Mouse (Mus musculus): ENCODE results near the gene Fads6. TPM values are rescaled to one million over a fixed set of nuclear protein-coding genes. Genes with fewer than 3 reads are reported as not detected.

Gene Fads6
- total RNA-seq, 1 experiment, result 2.1 TPM

GRCm38 (mm10) chr11:115276780-115277603 lies 20.5 kb downstream of the Fads6 start, which contains the start of gene Fdxr:
Gene Fdxr (minus strand): TSS chr11:115277050.
- TF ChIP-seq MAFK (IDR thresholded peaks at IDR 0.05; ENCODE audit: insufficient read depth, low read depth, low read length), result no peak
- TF ChIP-seq ZC3H11A (IDR thresholded peaks at IDR 0.05; ENCODE audit: borderline replicate concordance, low read depth, low read length), result peak; percentile 7; the same call in 1 of the 2 replicates
- peak; percentile 46; the same call in 1 of the 2 replicates for TF ChIP-seq HCFC1 (IDR thresholded peaks at IDR 0.05; ENCODE audit: borderline replicate concordance, insufficient read depth, low read length)
- TF ChIP-seq CHD2 (IDR thresholded peaks at IDR 0.05; ENCODE audit: low read depth, low read length), result peak; percentile 83
- Histone ChIP-seq H3K4me1 (ENCODE audit: control insufficient read depth in 2 of 2, insufficient read depth in 2 of 2, low read length in 2 of 2, poor library complexity in 1 of 2) (peaks cover 2% of the 10 kb centered on the region in 2 experiments; a peak in 3 of 4 replicates), H3K36me3 (ENCODE audit: control insufficient read depth, insufficient read depth, low read length, poor library complexity, severe bottlenecking) (no peaks in the 10 kb centered on the region), H3K4me3 (ENCODE audit: insufficient read depth in 1 of 2, low read depth in 1 of 2, low read length in 2 of 2, poor library complexity in 1 of 2, severe bottlenecking in 1 of 2) (peak within 1 kb of the TSS; percentile 77 to 96), H3K27ac (ENCODE audit: insufficient read depth, low read depth, low read length, poor library complexity, severe bottlenecking) (no peak within 1 kb of the TSS; the same call in 1 of the 2 replicates), H3K9me3 (ENCODE audit: control insufficient read depth, insufficient read depth, low read depth, low read length) (no peaks in the 10 kb centered on the region), H3K9ac (ENCODE audit: insufficient read depth, low read depth, low read length, poor library complexity, severe bottlenecking) (peak within 1 kb of the TSS; percentile 79)
- DNase-seq (ENCODE audit: low read depth, low spot score), result peak; percentile 100
- in situ Hi-C loops (cut with MboI; ENCODE audit: low sequenced_read_pairs in 2 of 2, unreplicated experiment in 2 of 2), result no loop called here

GRCm38 (mm10) chr11:115275954-115276353 lies 21.5 kb downstream of the Fads6 start:
- no peak for TF ChIP-seq ZNF384 (IDR thresholded peaks at IDR 0.05; ENCODE audit: low read depth, low read length)
- no peak for TF ChIP-seq MAFK (IDR thresholded peaks at IDR 0.05; ENCODE audit: insufficient read depth, low read depth, low read length)
- no peak for TF ChIP-seq CHD2 (IDR thresholded peaks at IDR 0.05; ENCODE audit: low read depth, low read length)
- TF ChIP-seq ZC3H11A (IDR thresholded peaks at IDR 0.05; ENCODE audit: borderline replicate concordance, low read depth, low read length), result no peak
- TF ChIP-seq HCFC1 (IDR thresholded peaks at IDR 0.05; ENCODE audit: borderline replicate concordance, insufficient read depth, low read length), result no peak
- DNase-seq (ENCODE audit: low read depth, low spot score), result no peak
- Histone ChIP-seq H3K36me3 (ENCODE audit: control insufficient read depth, insufficient read depth, low read length, poor library complexity, severe bottlenecking) (0 out of 2 replicates have a peak, but pooled peaks cover 3% of the 10 kb centered on the region), H3K27ac (ENCODE audit: insufficient read depth, low read depth, low read length, poor library complexity, severe bottlenecking) (no peak overlapping the region), H3K4me3 (ENCODE audit: insufficient read depth in 1 of 2, low read depth in 1 of 2, low read length in 2 of 2, poor library complexity in 1 of 2, severe bottlenecking in 1 of 2) (peak overlapping the region; percentile 77 to 96), H3K9ac (ENCODE audit: insufficient read depth, low read depth, low read length, poor library complexity, severe bottlenecking) (no peak overlapping the region), H3K4me1 (ENCODE audit: control insufficient read depth in 2 of 2, insufficient read depth in 2 of 2, low read length in 2 of 2, poor library complexity in 1 of 2) (peaks cover 2 to 8% of the 10 kb centered on the region in 2 experiments; a peak in 3 of 4 replicates), H3K9me3 (ENCODE audit: control insufficient read depth, insufficient read depth, low read depth, low read length) (no peaks in the 10 kb centered on the region)
- in situ Hi-C loops (cut with MboI; ENCODE audit: low sequenced_read_pairs in 2 of 2, unreplicated experiment in 2 of 2), result no loop called here

DNA sequence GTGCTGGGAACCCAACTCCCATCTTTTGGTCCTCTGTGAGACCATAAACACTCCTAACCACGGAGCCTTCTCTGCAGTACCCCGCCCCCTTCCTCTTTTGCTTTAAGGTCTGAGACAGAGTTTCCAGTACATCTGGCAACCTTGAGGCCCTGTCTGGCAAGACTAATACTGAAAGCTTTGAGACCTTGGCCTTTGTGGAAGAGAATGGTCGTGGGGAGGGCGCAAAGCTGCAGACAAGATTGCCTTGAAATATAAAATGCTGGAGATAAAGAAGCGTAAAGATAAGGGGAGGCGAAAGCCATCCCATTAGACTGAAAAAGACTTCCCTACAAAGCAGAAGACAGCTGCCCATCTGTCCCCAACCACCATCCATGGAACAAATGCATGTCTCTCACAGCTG lies 22.0 kb downstream of the Fads6 start:
- Histone ChIP-seq H3K27ac (ENCODE audit: insufficient read depth, low read depth, low read length, poor library complexity, severe bottlenecking) (no peak overlapping the region), H3K36me3 (ENCODE audit: control insufficient read depth, insufficient read depth, low read length, poor library complexity, severe bottlenecking) (0 out of 2 replicates have a peak, but pooled peaks cover 3% of the 10 kb centered on the region), H3K9me3 (ENCODE audit: control insufficient read depth, insufficient read depth, low read depth, low read length) (no peaks in the 10 kb centered on the region), H3K4me3 (ENCODE audit: insufficient read depth in 1 of 2, low read depth in 1 of 2, low read length in 2 of 2, poor library complexity in 1 of 2, severe bottlenecking in 1 of 2) (no peak overlapping the region), H3K4me1 (ENCODE audit: control insufficient read depth in 2 of 2, insufficient read depth in 2 of 2, low read length in 2 of 2, poor library complexity in 1 of 2) (peaks cover 2 to 8% of the 10 kb centered on the region in 2 experiments; a peak in 3 of 4 replicates), H3K9ac (ENCODE audit: insufficient read depth, low read depth, low read length, poor library complexity, severe bottlenecking) (no peak overlapping the region)
- in situ Hi-C loops (cut with MboI; ENCODE audit: low sequenced_read_pairs in 2 of 2, unreplicated experiment in 2 of 2), result no loop called here
- no peak for DNase-seq (ENCODE audit: low read depth, low spot score)
- TF ChIP-seq HCFC1 (IDR thresholded peaks at IDR 0.05; ENCODE audit: borderline replicate concordance, insufficient read depth, low read length) (no peak), ZC3H11A (IDR thresholded peaks at IDR 0.05; ENCODE audit: borderline replicate concordance, low read depth, low read length) (no peak), MAFK (IDR thresholded peaks at IDR 0.05; ENCODE audit: insufficient read depth, low read depth, low read length) (no peak)

- H3K36me3 ChIP-seq (ENCODE audit: control insufficient read depth, insufficient read depth, low read length, poor library complexity, severe bottlenecking), result 0 out of 2 replicates have a peak, but pooled peaks cover 3% of the 10 kb centered on the region
- peaks cover 2 to 10% of the 10 kb centered on the region in 2 experiments; a peak in 3 of 4 replicates for H3K4me1 ChIP-seq (ENCODE audit: control insufficient read depth in 2 of 2, insufficient read depth in 2 of 2, low read length in 2 of 2, poor library complexity in 1 of 2)
- TF ChIP-seq ZC3H11A (IDR thresholded peaks at IDR 0.05; ENCODE audit: borderline replicate concordance, low read depth, low read length) (no peak), MAFK (IDR thresholded peaks at IDR 0.05; ENCODE audit: insufficient read depth, low read depth, low read length) (no peak), ZNF384 (IDR thresholded peaks at IDR 0.05; ENCODE audit: low read depth, low read length) (no peak), CHD2 (IDR thresholded peaks at IDR 0.05; ENCODE audit: low read depth, low read length) (no peak), HCFC1 (IDR thresholded peaks at IDR 0.05; ENCODE audit: borderline replicate concordance, insufficient read depth, low read length) (no peak)
- no peaks in the 10 kb centered on the region for H3K9me3 ChIP-seq (ENCODE audit: control insufficient read depth, insufficient read depth, low read depth, low read length)
- H3K9ac ChIP-seq (ENCODE audit: insufficient read depth, low read depth, low read length, poor library complexity, severe bottlenecking), result no peak overlapping the region
- DNase-seq (ENCODE audit: low read depth, low spot score), result no peak
- in situ Hi-C loops (cut with MboI; ENCODE audit: low sequenced_read_pairs in 2 of 2, unreplicated experiment in 2 of 2), result loop anchor here in 1 of 2 experiments (5.0 kb wide), 1 partner anchor 72 kb away; no protein-coding TSS in a partner anchor
- no peak overlapping the region for H3K4me3 ChIP-seq (ENCODE audit: insufficient read depth in 1 of 2, low read depth in 1 of 2, low read length in 2 of 2, poor library complexity in 1 of 2, severe bottlenecking in 1 of 2)
- no peak overlapping the region for H3K27ac ChIP-seq (ENCODE audit: insufficient read depth, low read depth, low read length, poor library complexity, severe bottlenecking)
Observed at GRCm38 (mm10) chr11:115274771-115275170, 22.7 kb downstream of the Fads6 start.
